ENCODE assay signal across 17 mouse cellular contexts in the genomic region with DNA sequence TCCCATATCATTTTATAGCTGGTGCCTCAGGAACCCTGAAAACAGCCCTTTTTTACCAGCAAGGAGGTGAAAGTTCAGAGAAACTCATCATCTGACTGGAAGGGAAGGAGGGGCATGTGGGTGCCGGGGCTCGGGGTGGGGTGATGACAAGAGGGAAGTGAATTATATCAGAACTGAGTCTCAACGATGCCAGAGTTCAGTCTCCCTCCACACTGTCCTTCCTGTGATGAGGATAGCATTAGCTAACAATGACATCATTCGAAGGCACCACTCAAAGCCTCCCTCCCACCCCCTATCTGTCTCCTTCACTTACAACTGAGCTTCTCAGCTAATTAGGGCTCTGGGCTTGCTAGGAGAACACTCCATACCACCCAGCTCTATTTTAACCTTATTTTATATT. TPM values are rescaled to one million over a fixed set of nuclear protein-coding genes. Genes with fewer than 3 reads are reported as not detected.
A peak's percentile ranks its signal among the peaks of the same experiment; 100 is the strongest.
DNase-seq lines count a peak whose midpoint lies in the region; TF ChIP-seq lines count a peak whose summit lies in the region.
"Had no signal": no experiment of that assay in that cellular context is flagged by ENCODE, and none has a peak within 500 bp of the region (broad histone marks: within the 10 kb centered on the region; RNA-seq: fewer than 3 reads in every experiment).

No protein-coding gene starts in this region.

- peak; percentile 2 for DNase-seq in cerebellum, postnatal 36 days
- no peak for DNase-seq in cerebellum, adult 11-12 months
- DNase-seq in left cerebral cortex, adult 2 months (ENCODE audit: extremely low spot score in 1 of 2, low spot score in 2 of 2): no peak
- DNase-seq in left cerebral cortex, adult 11 months (ENCODE audit: low spot score): no peak
- peak; percentile 45 for DNase-seq in adipocyte (ENCODE audit: low spot score)
- peak; percentile 51 for DNase-seq in lung, postnatal 36 days
- no peak for DNase-seq in spleen, adult 12 weeks (ENCODE audit: low spot score)
- no peak for DNase-seq in adrenal gland, adult 2 months
- DNase-seq: adrenal gland, postnatal 10 days; gastrocnemius, postnatal 14 days; kidney, postnatal 14 days; right cerebral cortex, postnatal 14 days had no signal

- intact Hi-C loops in left cerebral cortex, adult 2 months (cut with DNase I): no loop called here

- no peak overlapping the region for H3K4me3 ChIP-seq in left cerebral cortex, adult 2 months
- H3K4me3 ChIP-seq: forebrain, embryonic 12.5 days; hindbrain, embryonic 10.5 days had no signal

- H3K27ac ChIP-seq in left cerebral cortex, adult 2 months: peak overlapping the region; percentile 94
- H3K27ac ChIP-seq: forebrain, embryonic 12.5 days; hindbrain, embryonic 10.5 days had no signal

- no peak for TF ChIP-seq CTCF in left cerebral cortex, adult 2 months (IDR thresholded peaks at IDR 0.05)

RNA-seq across cellular contexts. Expression of gene Elmo2, which starts 6.8 kb away (rescaled TPM):
- total RNA-seq in left cerebral cortex, adult 2 months (2021): 100 to 1,000 TPM; 164 to 173 TPM
- 10 to 100 TPM; 19.8 to 31.4 TPM for total RNA-seq in adrenal gland, adult 2 months (2021)
- 52.0 and 58.8 TPM in 2 replicates for polyA plus RNA-seq in adrenal gland, adult 2 months (2012; rRNA removed)

RNA-seq across cellular contexts. Expression of gene Slc35c2, which starts 31.8 kb away (rescaled TPM):
- total RNA-seq in left cerebral cortex, adult 2 months (2021): 10 to 100 TPM; 59.1 to 63.4 TPM
- total RNA-seq in adrenal gland, adult 2 months (2021): 10 to 100 TPM; 51.0 to 56.6 TPM
- 87.4 and 87.6 TPM in 2 replicates for polyA plus RNA-seq in adrenal gland, adult 2 months (2012; rRNA removed)

RNA-seq across cellular contexts. Expression of gene Zfp663, which starts 49.0 kb away (rescaled TPM):
- not detected for total RNA-seq in left cerebral cortex, adult 2 months (2021)
- not detected for total RNA-seq in adrenal gland, adult 2 months (2021)
- not detected in 2 replicates for polyA plus RNA-seq in adrenal gland, adult 2 months (2012; rRNA removed)
- total RNA-seq: adrenal gland, postnatal 10 days; left cerebral cortex, postnatal 36 days had no signal
- polyA plus RNA-seq: cerebellum, adult 2 months; G1E had no signal

Comparison
In these comparisons a context has a peak if more than half of its experiments do, and no peak if none do; other contexts are left out.
1. DNase-seq: peak in cerebellum, postnatal 36 days (2 of 2), adipocyte (single experiment) and lung, postnatal 36 days (single experiment); none in cerebellum, adult 11-12 months (single experiment), left cerebral cortex, adult 2 months (0 of 2), left cerebral cortex, adult 11 months (single experiment), spleen, adult 12 weeks (single experiment) and adrenal gland, adult 2 months (single experiment).
2. RNA of gene Elmo2, which starts 6.8 kb away (total RNA-seq): 164 to 173 TPM in left cerebral cortex, adult 2 months; 19.8 to 31.4 TPM in adrenal gland, adult 2 months; every median in the first group is over 4 times any median in the second.